Mouse (Mus musculus): ENCODE measurements around the gene Mettl14. TPM values are rescaled to one million over a fixed set of nuclear protein-coding genes. Genes with fewer than 3 reads are reported as not detected.
"Not testable (repeated sequence)": the region's sequence is repeated elsewhere in the genome, so short reads cannot be mapped to it uniquely, and the experiment has no call there.

The Mettl14 gene
- total RNA-seq, 2 experiments from 2014 or later, result 13.9 to 15.6 TPM

DNA sequence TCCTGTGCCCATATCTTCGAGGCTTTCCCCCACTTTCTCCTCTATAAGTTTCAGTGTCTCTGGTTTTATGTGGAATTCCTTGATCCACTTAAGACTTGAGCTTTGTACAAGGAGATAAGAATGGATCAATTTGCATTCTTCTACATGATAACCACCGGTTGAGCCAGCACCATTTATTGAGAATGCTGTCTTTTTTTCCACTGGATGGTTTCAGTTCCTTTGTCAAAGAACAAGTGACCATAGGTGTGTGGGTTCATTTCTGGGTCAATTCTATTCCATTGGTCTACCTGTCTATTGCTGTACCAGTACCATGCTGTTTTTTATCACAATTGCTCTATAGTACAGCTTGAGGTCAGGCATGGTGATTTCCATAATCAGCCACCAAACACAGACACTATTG lies 19.1 kb downstream of the Mettl14 start:
- not testable (repeated sequence) for DNase-seq (ENCODE audit: low spot score in 2 of 2)

DNA sequence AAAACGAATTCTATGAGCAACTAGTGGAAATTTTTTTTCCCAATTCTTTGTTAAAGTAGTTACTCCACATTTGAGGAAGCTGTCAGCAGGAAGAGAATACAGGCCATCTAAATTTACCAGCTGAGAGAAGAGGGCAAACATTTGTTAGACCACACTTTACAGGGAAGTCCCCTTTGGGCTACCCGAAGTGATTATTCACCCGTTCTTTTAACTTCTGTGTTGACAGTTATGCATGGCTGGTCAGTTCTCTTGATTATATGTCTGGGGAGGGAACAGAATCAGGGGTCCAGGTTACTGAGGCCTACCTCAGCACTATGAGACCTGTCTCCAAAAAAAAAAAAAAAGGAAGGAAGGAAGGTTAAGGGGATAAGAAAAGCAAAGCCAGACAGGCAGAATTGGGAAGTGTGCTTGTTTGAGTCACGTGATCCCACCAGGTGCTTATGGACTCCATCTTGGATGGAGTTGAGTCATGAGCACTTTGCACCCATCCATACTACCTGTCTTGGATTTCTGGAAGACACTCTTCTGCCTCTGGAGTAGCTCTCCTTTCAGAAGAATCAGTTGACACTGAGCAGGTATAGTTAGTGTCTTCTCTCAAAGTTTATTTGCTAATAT lies 29.4 kb downstream of the Mettl14 start:
- no peak for DNase-seq (ENCODE audit: low spot score in 2 of 2)

DNA sequence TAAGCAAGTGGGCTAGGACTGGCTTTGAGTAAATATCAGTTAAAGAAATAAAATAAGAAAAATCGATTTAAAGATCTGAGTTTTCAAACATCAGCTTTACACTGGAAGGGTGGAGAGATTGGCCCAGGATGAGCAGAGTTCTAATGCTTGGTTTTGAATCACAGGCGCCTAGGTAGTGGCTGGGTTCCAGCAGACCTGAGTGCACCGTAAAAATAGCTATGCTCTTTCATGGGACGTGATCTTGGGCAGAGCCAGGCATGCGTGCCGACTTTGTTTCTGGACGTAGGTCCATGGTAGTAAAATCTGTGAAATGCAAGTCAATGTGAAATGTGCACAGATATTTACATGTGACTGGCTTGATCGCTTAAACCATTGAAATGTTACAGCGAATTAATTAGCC lies 31.5 kb downstream of the Mettl14 start:
- no peak for DNase-seq (ENCODE audit: low spot score in 2 of 2)

DNA sequence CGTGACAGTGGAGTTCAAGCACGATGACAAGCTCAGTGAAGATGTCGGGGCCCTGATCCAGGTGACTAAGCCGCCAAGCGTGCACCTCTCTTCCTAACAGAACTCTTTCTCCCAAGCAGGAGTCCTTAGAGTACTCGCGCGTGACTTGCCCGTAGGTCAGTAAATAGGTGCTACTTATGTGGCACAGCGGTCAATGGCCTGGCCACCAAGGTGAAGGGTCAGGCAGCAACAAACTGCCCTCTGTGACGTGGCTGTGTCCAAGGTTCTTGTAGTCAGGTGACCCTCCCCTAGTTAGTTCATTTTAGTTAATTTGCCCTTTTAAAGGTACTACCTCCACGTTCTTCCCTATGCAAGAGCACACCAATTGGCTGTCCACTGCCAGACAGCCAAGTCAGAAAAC lies 32.2 kb downstream of the Mettl14 start:
- DNase-seq (ENCODE audit: low spot score in 2 of 2), result no peak

DNA sequence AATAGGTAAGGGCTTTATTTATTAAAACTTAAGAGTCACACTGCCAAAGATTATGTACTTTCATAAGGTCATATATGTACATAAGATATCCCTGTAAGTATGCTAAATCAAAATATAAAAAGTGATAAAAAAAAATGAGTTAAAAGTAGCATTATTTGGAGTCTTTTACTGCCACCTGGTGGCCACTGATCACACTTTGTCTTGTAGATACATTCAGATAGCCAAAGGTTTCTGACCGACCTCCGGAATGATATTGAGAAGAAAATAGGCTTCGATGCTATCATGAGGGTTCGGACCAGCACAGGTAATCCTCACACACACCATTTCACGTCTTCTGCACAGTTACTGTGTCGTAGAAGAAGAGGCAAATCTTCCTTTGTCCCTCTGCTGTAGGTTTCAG lies 32.7 kb downstream of the Mettl14 start:
- DNase-seq (ENCODE audit: low spot score in 2 of 2), result peak in 1 of 2 experiments; percentile 69

DNA sequence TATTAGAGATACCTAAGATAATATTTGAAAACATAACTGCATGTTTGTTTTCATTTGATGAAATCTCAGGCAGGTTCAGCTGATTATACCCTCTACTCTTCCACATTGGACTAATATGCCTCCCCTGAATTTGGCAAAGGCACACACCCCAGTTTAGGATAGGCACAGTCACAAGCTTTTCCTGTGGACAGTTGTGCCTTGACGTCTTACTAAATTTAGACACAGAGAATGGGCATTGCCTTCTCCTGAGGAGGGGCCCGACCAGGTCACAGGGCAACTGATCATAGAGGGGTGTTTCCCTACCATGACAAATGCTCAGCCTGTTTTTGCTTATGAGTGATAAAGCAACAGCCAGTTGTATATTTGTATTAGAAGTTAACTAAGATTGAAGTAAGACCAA lies 34.4 kb downstream of the Mettl14 start:
- DNase-seq (ENCODE audit: low spot score in 2 of 2), result no peak

DNA sequence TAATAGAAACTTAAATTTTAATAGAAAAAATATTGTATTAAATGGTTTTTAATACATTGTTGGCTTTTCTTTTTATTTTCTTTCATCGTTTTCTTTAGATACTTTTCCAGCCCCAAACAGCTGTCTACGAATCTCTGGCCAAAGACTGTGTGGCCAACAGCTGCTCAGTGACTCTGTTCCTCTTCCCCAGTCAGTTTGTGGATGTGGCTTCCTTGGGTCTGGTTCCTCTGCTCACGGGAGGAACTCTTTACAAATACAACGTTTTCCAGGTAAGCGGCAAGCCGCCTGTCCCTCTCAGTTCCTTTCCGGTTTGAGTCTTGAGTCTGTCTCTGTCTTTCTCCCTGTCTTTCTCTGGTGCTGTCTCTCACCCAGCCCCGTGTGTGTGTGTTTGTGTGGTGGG lies 35.3 kb downstream of the Mettl14 start:
- no peak for DNase-seq (ENCODE audit: low spot score in 2 of 2)

DNA sequence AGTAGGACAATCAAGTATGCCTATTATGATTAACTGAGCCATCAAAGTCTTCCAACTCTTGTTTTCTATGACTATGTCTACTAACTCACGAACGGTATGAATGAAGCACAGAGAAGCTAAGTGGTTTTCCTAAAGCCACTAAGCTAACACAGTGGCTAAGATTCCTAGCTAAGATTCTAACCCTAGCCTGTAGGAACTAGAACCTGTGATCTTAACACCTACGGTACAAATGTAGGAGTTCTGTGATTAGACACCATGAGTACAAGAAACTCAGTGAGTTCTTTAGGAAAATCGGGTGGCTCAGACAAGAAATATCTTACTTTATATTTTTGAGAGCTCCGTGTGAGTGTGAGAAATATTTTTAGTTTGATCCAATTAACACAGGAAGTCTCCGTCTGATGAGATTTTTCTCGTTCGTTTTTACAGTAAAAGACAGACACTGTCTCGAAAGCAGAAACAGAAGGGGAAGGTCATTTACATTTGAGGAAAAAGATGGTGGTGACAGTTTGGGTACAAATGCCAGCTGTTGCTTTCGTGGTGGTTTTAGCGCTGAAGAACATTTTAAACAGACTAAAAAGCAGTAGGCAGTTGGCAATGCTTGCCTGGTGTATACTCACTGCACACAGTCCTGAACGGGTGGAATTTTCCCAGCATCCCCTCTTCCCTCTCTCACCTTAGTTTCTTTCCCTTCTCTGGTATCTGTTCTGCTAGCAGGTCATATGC lies 37.7 kb downstream of the Mettl14 start:
- peak; percentile 26 to 75 for DNase-seq (ENCODE audit: low spot score in 2 of 2)

DNA sequence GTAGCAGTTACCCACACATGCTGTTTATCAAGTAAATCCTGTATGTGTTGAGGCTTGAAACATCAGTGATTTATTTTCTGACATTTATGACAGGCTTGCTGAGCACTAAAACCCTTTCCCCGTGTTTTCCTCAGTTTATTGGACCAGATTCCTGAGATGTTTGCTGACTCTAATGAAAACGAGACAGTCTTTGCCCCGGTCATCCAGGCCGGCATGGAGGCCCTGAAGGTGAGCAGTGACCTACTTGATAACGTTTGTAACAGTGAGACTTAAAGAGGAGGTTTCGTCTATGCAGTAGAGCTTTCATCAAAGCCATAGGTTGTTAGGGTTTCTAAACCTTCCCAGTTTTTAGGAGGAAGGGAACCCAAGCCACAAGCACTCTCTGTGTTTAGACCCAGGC lies 42.2 kb downstream of the Mettl14 start:
- DNase-seq (ENCODE audit: low spot score in 2 of 2), result no peak

DNA sequence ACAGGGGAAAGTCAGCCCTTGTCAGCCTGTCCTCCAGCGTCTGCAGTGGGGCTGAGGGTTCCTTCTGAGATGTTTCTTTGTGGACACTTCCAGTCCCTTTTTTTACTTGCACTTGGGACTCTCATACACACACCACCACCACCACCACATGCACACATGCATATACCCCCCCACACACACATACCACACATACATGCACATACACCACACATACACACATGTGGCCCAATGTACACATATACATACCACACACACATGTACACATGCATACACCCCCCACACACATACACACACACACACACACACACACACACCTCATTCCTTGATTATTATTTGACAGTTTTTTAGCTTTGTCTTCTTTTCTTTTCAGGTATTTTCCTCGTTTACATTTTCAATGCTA lies 44.9 kb downstream of the Mettl14 start:
- no peak for DNase-seq (ENCODE audit: low spot score in 2 of 2)

DNA sequence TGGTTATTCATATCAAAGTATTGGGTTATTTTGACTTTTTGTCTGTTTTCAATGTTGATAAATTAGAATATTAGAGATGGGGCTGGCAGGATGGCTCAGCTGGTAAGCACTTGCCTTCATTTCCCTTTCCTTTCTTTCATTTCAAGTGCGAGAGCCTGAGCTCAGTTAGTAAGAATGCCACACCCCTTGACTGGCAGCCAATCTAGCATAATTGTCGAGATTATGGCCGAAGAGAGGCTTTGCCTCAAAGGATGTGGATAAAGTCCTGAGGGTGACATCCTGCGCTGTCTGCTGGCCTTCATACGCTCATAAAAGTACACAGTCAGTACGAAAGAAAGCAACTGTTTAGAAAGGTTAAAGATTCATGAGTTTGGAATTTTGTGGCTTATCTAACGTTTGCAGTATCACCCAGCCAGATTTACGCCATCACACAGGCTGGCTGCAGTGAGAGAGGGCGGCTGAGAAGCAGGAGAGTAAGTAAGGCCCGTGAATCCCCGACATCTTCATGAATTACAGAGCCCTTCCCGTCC lies 47.2 kb downstream of the Mettl14 start:
- DNase-seq (ENCODE audit: low spot score in 2 of 2), result no peak

DNA sequence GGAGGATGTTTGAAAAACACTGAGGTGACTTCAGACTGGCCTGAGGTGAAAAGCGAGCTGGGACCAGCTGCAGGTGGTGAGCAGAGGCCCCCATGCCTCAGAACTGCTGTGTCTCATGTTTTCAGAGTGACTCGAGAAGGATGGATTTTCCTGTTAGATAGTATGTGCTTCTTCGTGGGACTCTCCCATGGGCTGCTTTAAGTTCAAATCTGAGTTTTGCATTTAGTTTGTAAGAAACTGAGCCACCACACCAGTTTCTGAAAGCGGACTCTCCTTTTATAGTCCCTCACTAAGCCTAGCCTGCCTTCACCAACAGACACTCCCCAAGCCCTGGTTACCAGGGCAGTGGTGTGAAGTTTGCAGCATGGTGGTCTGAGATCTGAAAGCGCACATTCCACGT lies 48.1 kb downstream of the Mettl14 start:
- DNase-seq (ENCODE audit: low spot score in 2 of 2), result no peak

DNA sequence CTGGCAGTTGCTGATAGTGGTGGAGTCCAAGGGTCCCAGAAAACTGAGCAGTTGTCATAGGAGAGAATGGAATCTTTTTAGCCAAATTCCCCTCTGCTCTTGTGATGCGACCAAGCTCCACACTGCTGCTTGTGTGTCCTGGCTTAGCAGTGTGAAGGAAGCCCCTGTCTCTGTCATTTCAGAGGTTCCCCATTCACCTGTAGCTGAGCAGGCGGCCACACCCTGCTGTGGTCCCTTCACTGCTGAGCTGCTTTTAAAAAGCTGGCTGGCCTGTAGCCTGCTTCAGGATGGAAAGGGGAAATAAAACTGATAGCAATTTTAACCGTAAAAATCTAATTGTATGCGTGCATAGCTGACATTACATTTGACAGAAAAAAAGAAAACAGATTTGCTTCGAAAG lies 49.0 kb downstream of the Mettl14 start:
- no peak for DNase-seq (ENCODE audit: low spot score in 2 of 2)

DNA sequence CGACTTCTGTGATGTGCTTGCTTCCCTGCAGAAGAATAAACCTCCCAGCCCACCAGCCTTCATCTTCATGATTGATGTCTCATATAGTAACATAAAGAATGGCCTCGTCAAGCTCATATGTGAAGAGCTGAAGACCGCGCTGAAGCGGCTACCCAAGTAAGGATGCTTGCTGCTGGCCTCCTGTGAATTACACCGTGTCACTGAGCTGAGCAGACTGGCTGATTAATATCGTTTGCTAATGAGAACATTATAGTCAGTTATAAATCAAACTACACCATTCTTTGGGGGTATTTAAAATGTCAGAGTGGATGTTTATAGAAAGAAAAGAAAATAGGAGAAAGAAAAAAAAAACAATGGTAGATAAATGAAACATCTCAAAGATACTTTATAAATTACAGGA lies 49.5 kb downstream of the Mettl14 start:
- DNase-seq (ENCODE audit: low spot score in 2 of 2), result no peak

DNA sequence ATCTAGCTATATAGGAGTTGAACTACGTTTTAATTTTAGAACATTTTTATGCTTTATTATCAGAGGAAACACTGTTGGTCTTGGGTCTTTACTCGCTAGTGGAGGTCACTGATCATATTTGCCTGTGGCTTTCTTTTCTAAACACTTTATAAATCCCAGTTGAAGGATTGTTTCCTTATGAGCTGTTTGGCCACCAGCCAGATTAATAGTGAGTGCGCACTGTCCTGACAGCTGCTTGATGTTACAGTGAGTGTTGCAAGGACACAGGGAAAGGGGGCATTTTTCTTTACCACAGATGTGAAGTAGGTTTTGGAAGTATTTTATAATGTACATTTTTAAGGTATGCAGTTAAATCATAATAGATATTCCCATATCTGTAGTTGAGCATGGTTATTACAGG lies 50.4 kb downstream of the Mettl14 start:
- DNase-seq (ENCODE audit: low spot score in 2 of 2), result no peak

DNA sequence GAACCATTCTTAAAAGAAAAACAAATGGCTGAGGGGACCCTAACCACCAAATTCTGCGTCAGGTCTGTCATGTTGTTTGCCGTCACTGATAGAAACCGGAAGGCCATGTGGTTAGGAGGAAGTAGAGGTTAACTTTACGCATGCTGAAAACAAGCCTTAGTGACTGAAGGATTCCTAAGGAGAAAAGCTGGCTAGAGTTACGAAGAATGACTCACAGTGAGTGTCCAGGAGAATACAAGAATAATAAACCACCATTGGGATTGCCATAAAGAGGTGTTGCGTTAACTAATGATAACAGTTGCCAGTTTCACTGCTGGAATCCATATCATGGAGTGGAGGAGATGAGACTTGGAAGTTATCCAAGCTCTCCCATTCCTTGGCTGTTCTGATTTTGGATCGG lies 51.0 kb downstream of the Mettl14 start:
- DNase-seq (ENCODE audit: low spot score in 2 of 2), result no peak

DNA sequence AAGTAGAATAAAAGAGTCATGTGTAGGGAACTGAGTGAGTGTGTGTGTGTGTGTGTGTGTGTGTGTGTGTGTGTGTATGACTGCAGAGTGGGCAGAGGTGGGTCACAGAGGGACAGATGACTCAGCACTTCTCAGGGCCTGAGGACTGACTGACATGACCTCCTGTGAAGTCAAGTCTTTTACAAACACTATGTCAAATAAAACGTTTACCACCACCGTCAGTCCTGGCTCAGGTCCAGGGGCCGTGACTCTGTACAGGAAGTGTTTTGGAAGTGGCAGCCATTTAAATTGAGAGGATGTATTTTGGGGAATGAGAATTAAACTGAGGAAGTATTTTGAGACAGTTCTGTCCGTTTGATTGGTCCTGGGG lies 52.9 kb downstream of the Mettl14 start:
- DNase-seq (ENCODE audit: low spot score in 2 of 2), result no peak

DNA sequence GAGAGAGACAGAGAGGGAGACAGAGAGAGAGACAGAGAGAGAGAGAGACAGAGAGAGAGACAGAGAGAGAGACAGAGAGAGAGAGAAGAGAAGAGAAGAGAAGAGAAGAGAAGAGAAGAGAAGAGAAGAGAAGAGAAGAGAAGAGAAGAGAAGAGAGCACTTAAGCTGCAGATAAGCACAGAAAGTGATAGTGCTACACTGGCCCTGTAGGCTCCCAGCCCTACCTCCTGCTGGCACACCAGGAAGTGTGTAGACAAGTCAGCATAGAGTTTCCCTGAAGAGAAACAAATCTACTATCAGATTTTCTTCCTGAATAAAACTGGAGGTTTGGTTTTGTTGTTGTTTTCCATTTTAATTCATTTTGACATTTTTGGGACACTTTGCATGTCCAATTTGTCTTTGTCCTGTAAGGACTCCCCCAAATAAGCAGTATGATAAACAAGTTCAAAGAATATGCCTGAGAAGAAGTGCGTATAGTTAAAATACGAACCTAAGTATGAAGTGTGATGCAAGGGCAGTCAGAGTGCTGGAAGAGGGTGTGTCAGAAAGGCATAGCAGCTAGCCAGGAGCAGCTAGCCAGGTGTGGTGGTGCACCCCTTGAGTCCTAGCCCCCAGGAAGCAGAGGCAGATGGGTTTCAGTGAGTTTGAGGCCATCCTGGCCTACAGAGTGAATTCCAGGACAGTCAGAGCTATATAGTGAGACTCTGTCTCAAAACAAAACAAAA lies 53.4 kb downstream of the Mettl14 start:
- no peak for DNase-seq (ENCODE audit: low spot score in 2 of 2)

DNA sequence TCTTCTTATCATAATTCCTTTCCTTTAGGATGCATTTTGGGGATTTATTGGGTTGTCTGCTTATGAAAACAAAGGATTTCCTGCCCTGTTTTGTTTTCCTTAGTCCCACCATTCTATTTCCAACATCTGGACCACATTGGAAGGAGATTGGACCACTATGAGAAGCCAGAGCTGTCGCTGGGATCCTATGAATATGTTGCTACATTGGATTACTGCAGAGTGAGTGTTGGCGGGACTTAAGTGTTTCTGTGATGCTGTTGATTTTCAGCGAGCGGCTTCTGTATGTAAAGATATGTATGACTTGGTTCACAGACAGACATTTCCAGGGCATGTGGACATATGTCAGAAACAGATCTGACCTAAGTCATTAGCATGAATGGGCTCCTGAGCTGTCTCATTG lies 55.7 kb downstream of the Mettl14 start:
- DNase-seq (ENCODE audit: low spot score in 2 of 2), result no peak

DNA sequence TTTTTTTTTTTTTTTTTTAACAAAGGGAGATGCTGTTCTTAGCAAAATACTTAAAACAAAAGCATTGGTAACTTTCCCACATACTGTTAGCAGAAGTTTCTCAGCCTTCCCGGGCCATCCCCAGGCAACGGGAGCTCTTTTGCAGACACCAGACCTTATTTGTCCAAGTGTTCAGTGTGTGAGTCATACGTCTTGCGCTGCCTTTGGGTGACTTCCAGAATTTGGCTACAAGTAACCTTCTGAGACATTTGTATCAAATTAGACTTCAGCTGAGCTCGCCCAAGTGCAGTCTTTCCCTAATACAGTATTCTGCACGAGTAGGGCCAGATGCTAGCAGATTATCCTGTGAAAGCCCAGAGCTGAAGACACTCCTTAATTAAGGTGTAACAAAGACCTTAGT lies 56.7 kb downstream of the Mettl14 start:
- no peak for DNase-seq (ENCODE audit: low spot score in 2 of 2)

DNA sequence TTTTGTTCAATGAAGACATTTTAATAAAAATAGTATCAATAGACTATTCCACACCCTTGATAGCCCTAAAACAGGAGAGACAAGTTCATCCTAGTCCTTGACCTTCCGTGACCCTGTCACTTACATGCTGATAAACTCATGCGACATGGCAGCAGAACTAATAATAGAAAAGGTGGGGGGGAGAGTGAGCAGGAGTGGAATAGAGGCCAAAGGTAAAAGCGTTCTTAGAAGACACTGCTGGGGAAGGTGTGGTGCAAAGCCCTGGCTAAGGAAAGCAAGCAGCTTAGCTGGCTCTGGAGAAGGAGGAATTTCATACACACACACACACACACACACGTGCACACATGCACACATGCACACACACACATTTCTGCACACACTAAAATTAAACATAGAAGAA lies 61.6 kb downstream of the Mettl14 start:
- no peak for DNase-seq (ENCODE audit: low spot score in 2 of 2)

DNA sequence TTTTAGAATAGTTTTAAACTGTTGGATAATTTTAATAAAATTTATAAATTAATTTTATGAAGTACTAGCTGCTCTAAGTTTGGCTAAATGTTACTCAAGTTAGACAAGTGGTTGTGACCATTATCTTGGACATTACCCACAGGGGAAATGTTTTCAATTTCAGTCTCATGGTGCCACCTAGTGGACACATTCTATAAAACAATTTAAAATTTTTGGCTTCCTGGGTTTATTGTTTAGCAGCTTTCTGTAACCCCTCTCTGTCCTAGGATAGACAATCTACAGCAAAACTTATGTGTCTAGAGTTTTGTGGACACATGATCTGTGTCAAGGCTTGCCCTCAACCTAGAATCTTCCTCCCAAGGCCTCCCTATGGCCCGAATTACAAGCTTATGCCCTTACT lies 63.8 kb downstream of the Mettl14 start:
- DNase-seq (ENCODE audit: low spot score in 2 of 2), result peak in 1 of 2 experiments; percentile 62

Measured in layer of hippocampus, adult 18-20 months (tissue).